Mouse (Mus musculus) hindbrain, postnatal 0 days (tissue): ENCODE measurements around the gene Birc2. TPM values are rescaled to one million over a fixed set of nuclear protein-coding genes. Genes with fewer than 3 reads are reported as not detected.

Experiments
- ATAC-seq: fragments of 200-750 bp; cut with Nextera tagmentation; 2 replicates; pipeline ENCODE4 v1.8.0; 2017; ENCODE audit warnings: mild to moderate bottlenecking, moderate TSS enrichment, moderate library complexity
- DNase-seq: peaks from one replicate; pipeline ENCODE4 v3.0.0-alpha.2; 2015; ENCODE audit warnings: low spot score
- H3K27ac ChIP-seq: fragments of 300-500 bp; sonication (generic); 2 replicates; pipeline ENCODE4 v1.5.1; 2014; ENCODE audit warnings: mild to moderate bottlenecking
- H3K27me3 ChIP-seq: fragments of 300-500 bp; sonication (generic); 2 replicates; pipeline ENCODE4 v1.6.1; 2014; ENCODE audit warnings: low read length, mixed read lengths; ENCODE audit not compliant: insufficient read depth
- H3K36me3 ChIP-seq: fragments of 300-500 bp; sonication (generic); 2 replicates; pipeline ENCODE4 v1.6.1; 2014; ENCODE audit warnings: low read length, mixed read lengths; ENCODE audit not compliant: insufficient read depth
- H3K4me1 ChIP-seq: fragments of 300-500 bp; sonication (generic); 2 replicates; pipeline ENCODE4 v1.6.1; 2014; ENCODE audit warnings: antibody characterized with exemption, low read length, mixed read lengths; ENCODE audit not compliant: insufficient read depth
- H3K4me2 ChIP-seq: fragments of 300-500 bp; sonication (generic); 2 replicates; pipeline ENCODE4 v1.6.1; 2014; ENCODE audit warnings: low read depth, mild to moderate bottlenecking, low read length, moderate library complexity, mixed read lengths
- H3K4me3 ChIP-seq: fragments of 300-500 bp; sonication (generic); 2 replicates; pipeline ENCODE4 v1.5.1; 2014; ENCODE audit warnings: low read length
- H3K9ac ChIP-seq: fragments of 300-500 bp; sonication (generic); replicated peaks from 2 replicates; pipeline ENCODE4 v1.6.1; 2014; ENCODE audit warnings: mild to moderate bottlenecking, low read length, moderate library complexity, mixed read lengths
- H3K9me3 ChIP-seq: fragments of 300-500 bp; sonication (generic); 2 replicates; pipeline ENCODE4 v1.6.1; 2016; ENCODE audit warnings: low read length, mixed read lengths
- CTCF ChIP-seq: IDR thresholded peaks from 2 replicates; pipeline ENCODE4 v1.5.1; 2016; ENCODE audit warnings: antibody characterized with exemption, control low read depth, low read depth
- WGBS: fragments of 180-500 bp; shearing (Covaris S2); extraction: QIAGEN DNeasy Blood & Tissue Kit; methylation state at CpG from one replicate; pipeline ENCODE4 v1.1.7; 2014; 5-methylcytosine and 5-hydroxymethylcytosine counted together
- polyA plus RNA-seq: library from polyadenylated mRNA; unstranded; fragments of >200 nt; fragmentation: Nextera tagmentation; extraction: Ambion mirVana; gene quantifications from 2 replicates; pipeline ENCODE4 v1.2.1, GENCODE M21; 2015
- total RNA-seq: library from RNA; depleted of rRNA; stranded (reverse); fragments of >200 nt; gene quantifications from 2 replicates; pipeline ENCODE4 v1.2.3, GENCODE M21; 2014; rRNA removed

Gene Birc2
- total RNA-seq (27.0 and 33.7 TPM in 2 replicates), polyA plus RNA-seq (28.8 and 29.5 TPM in 2 replicates)

GRCm38 (mm10) chr9:7836905-7837805 is at the start of gene Birc2:
TSS of gene Birc2 (minus strand) at chr9:7837064.
- peak within 1 kb of the TSS; percentile 99 for H3K27ac ChIP-seq
- peak within 1 kb of the TSS; percentile 87 for H3K9ac ChIP-seq
- peak; percentile 98 for ATAC-seq
- H3K4me3 ChIP-seq = peak within 1 kb of the TSS; percentile 78
- H3K4me2 ChIP-seq = peak within 1 kb of the TSS; percentile 83
- H3K36me3 ChIP-seq = peaks cover 4% of the 10 kb centered on the region
- no peaks in the 10 kb centered on the region; the same call in 1 of the 2 replicates for H3K4me1 ChIP-seq
- H3K9me3 ChIP-seq = no peaks in the 10 kb centered on the region
- no peaks in the 10 kb centered on the region for H3K27me3 ChIP-seq
- WGBS = under 1% methylated on average over 68 of the region's 68 CpGs
- peak; percentile 36 for TF ChIP-seq CTCF
- peak; percentile 99 for DNase-seq

- Histone ChIP-seq H3K27ac (no peak overlapping the region), H3K36me3 (no peaks in the 10 kb centered on the region), H3K4me3 (no peak overlapping the region), H3K4me1 (no peaks in the 10 kb centered on the region), H3K27me3 (no peaks in the 10 kb centered on the region), H3K9ac (no peak overlapping the region), H3K9me3 (no peaks in the 10 kb centered on the region), H3K4me2 (no peak overlapping the region)
- no peak for ATAC-seq
- DNase-seq = no peak
- no peak for TF ChIP-seq CTCF
- WGBS = 94% methylated on average over 3 of the region's 3 CpGs
Measured at GRCm38 (mm10) chr9:7884346-7884745, 47.5 kb upstream of the Birc2 start.

- Histone ChIP-seq H3K4me2 (no peak overlapping the region), H3K27me3 (no peaks in the 10 kb centered on the region), H3K4me3 (no peak overlapping the region), H3K9me3 (no peaks in the 10 kb centered on the region), H3K36me3 (no peaks in the 10 kb centered on the region), H3K4me1 (no peaks in the 10 kb centered on the region), H3K27ac (no peak overlapping the region), H3K9ac (no peak overlapping the region)
- WGBS = 91% methylated on average over 1 of the region's 1 CpGs
- DNase-seq = no peak
- ATAC-seq = no peak
- TF ChIP-seq CTCF = no peak
Measured at GRCm38 (mm10) chr9:7882304-7882865, 45.5 kb upstream of the Birc2 start.

- 92% methylated on average over 8 of the region's 8 CpGs for WGBS
- no peak for DNase-seq
- ATAC-seq = no peak
Measured at GRCm38 (mm10) chr9:7873511-7874211, 36.8 kb upstream of the Birc2 start.

GRCm38 (mm10) chr9:7872775-7873439 is 36.0 kb upstream of the Birc2 start, which contains the start of gene Birc3:
TSS of gene Birc3 (minus strand) at chr9:7873186.
- TF ChIP-seq CTCF = no peak
- Histone ChIP-seq H3K4me2 (peak within 1 kb of the TSS; percentile 94), H3K36me3 (no peaks in the 10 kb centered on the region), H3K27ac (peak within 1 kb of the TSS; percentile 49; the same call in 1 of the 2 replicates), H3K9ac (peak within 1 kb of the TSS; percentile 43), H3K4me1 (no peaks in the 10 kb centered on the region), H3K9me3 (no peaks in the 10 kb centered on the region), H3K27me3 (no peaks in the 10 kb centered on the region), H3K4me3 (peak within 1 kb of the TSS; percentile 44)
- ATAC-seq = peak; percentile 83
- peak; percentile 4 for DNase-seq
- WGBS = 10% methylated on average over 26 of the region's 26 CpGs

More at GRCm38 (mm10) chr9:7873511-7874211, 36.8 kb upstream of the Birc2 start:
- H3K27me3 ChIP-seq = no peaks in the 10 kb centered on the region
- H3K4me2 ChIP-seq = no peak overlapping the region
- H3K4me1 ChIP-seq = no peaks in the 10 kb centered on the region
- no peak overlapping the region for H3K4me3 ChIP-seq
- H3K9me3 ChIP-seq = no peaks in the 10 kb centered on the region
- no peaks in the 10 kb centered on the region for H3K36me3 ChIP-seq
- no peak overlapping the region for H3K27ac ChIP-seq
- no peak for TF ChIP-seq CTCF
- H3K9ac ChIP-seq = no peak overlapping the region
